Mouse (Mus musculus): ENCODE results near the gene Dnajc28.
A peak's percentile ranks its signal among the peaks of the same experiment; 100 is the strongest.

The Dnajc28 gene

DNA sequence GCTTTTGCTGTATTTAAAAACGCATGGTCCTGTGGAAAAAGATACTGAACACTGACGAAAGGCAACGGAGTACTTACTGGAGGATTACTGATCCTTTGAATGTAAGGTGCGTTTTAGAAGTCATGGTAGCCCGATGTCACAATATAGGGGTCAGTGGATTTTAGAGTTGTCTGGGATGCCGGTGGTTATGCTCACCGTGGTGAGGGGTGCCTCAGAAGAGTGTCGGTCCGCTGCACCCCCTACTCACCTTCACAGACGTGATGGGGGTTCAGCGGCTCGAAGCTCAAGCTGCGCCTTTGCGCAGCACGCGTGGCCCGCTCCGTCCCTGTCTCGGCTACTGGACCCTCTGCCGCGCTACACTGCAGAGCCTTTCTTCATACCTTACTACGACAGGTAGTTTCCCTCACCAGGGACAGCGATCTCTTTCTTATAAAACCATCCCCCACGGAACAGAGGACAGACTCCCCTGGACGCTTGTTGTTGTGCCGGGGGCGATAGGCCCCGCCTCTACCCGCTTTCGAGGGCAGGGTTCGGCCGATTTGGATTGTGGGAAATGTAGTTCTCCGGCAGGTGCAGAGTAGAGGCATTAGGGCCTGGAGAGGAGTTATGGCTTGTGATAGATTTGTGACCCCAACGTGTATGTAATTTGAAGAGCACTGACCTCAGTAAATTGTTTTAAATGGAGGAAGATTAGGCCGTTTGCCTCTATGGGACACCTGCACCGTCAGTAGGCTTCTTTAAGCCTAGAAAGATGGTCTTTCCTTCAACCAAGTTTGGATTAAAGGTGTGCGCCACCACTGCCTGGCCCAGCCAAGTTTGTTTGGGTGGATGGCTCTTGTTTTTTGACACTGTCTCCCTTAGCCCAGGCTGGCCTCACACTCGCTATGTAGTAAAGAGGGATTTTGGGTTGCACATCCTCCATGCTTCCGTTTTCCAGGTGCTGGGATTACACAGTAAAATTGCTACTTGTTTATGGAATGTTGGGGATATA is at the start of gene Dnajc28:
Dnajc28 (minus strand) TSS at position 516 of the 991 bp plus-strand sequence.
- peak; percentile 82 for DNase-seq (ENCODE audit: low spot score)

DNA sequence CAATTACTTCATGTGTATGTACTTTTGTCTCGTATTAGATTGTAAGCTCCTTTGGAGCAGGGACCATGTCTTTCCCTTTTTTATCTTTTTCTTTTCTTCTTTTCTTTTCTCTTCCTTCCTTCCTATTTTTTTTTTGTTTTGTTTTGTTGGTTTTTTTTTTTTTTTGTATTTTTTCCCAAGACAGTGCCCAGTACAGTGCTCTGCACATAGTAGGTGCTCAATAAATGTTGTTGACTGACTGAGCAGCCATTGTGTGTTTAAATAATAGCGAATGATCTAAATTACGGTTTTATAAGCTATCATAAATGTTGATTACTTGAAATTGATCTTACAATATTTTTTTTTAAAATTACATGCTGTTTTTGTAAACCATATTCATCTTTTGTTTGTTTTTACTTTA is 45.0 kb upstream of the Dnajc28 start:
- no peak for DNase-seq (ENCODE audit: low spot score)

DNA sequence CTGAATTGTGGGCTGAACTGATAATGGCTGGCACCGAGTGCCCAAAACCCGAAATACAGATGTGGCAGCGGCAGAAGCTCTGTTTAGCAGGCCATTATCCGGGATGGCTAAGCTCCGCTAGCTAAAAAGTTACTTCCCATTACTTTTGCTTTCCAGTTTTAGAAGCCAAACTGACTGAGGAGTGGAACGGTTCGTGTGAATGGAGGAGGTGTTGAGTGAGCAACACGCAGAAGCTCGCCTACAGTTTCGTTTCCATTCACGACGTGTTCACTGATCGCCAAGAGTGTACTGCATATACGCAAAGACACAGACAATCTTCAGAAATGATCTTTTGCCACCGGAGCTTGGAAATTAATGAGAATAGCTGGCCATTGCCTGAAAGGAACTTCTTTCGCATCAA is 43.5 kb upstream of the Dnajc28 start:
- DNase-seq (ENCODE audit: low spot score), result no peak

DNA sequence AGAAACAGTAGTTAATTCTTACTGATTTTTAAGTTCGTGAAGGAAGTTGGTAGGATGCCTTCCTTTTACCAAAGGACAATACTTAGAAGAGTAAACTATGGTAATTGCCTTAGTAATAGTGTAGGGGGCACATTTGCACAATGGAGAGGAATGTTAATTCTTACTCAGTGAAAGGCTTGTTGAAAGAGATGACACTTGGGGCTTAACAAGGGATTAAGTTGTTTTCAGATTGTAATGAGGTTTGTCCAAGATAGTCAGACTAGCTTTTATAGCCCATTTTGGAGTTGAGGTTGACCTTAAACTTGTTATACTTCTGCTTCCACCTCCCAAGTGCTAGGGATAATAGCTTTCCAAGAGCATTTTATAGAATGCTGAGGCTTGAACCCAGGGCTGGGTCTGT is 42.6 kb upstream of the Dnajc28 start:
- no peak for DNase-seq (ENCODE audit: low spot score)

GRCm38 (mm10) chr16:91659798-91660197 is 41.0 kb upstream of the Dnajc28 start:
- no peak for DNase-seq (ENCODE audit: low spot score)

GRCm38 (mm10) chr16:91658471-91658870 is 39.6 kb upstream of the Dnajc28 start:
- no peak for DNase-seq (ENCODE audit: low spot score)

DNA sequence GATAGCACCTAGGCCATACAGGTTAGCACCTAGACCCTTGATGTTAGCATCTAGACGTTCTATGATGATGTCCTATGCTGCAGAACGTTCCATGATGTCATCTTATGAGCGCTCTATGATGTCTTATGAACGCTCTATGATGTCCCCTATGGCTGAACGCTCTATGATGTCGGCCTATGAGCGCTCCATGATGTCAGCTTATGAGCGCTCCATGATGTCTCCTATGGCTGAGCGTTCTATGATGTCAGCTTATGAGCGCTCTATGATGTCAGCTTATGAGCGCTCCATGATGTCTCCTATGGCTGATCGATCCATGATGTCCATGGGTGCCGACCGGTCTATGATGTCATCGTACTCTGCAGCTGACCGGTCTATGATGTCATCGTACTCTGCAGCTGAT is 38.5 kb upstream of the Dnajc28 start:
- DNase-seq (ENCODE audit: low spot score), result no peak

GRCm38 (mm10) chr16:91655285-91655684 is 36.5 kb upstream of the Dnajc28 start:
- DNase-seq (ENCODE audit: low spot score), result no peak

GRCm38 (mm10) chr16:91652191-91652590 is 33.4 kb upstream of the Dnajc28 start:
- DNase-seq (ENCODE audit: low spot score), result no peak

DNA sequence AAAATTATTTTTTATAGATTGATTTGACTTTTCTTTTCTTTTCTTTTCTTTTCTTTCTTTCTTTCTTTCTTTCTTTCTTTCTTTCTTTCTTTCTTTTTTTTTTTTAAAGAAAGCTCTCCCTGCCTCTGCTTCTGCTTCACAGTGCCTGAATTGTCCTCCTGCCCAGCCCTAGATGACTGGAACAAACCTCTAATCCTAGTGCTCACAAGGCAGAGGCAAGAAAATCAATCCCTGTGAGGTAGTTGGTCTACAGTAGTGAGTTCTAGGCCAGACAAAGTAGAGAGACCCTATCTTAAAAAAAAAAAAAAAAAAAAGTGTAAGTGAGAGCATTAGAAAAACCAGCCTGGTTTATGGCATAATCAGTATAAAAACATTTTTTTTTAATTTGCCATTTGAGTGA is 31.0 kb upstream of the Dnajc28 start:
- DNase-seq (ENCODE audit: low spot score), result no peak

GRCm38 (mm10) chr16:91649246-91649645 is 30.4 kb upstream of the Dnajc28 start:
- no peak for DNase-seq (ENCODE audit: low spot score)

DNA sequence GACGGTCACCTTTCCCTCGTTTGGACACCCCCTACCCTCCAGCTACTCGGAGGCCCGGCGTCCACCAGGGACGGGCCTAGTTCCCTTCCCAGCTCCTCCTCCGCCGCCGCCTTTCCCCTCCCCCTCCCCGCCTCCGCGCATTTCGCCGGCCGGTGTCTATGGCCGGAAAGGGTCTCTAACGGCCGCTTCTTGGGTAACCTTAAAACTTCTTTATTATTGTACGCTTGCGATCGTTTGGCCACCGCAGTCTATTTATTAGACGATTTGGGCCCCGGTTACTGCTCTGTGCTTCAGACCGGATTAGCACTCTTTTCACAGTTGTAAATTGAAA is 29.4 kb upstream of the Dnajc28 start:
- DNase-seq (ENCODE audit: low spot score), result peak; percentile 93

DNA sequence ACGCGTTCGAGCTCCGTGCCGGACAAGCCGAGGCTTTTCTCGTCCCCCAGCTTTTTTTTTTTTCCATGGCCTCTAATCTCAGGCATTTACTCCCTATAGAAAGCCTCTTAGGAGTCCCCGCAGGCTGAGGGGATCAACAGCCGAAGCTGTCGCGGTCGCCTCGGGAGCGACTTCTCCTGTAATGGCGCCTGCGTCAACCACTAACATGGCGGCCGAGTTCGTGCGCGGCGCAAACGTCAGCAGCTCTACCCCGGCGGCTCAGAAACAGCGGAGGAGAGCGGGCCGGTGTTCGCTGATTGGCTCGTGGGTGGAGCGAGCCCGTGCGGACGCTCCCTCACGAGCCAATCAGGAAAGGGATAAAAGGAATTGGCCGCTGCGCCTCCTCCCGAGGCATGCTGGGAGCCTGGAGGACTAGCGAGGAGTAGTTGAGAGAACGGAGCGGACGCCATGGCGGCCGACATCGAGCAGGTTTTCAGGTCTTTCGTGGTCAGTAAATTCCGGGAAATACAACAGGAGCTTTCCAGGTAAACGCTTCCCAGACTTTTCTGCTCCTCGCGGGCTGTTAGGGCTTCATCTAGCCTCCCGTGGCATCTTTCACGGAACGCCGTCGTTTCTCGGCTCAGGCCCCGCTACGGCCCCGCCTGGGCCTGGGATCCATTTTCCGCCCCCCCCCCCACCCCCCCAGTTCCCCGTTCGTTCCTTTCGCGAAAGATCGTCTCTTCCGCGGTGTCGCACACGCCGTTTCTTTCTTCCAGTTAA is 28.8 kb upstream of the Dnajc28 start, which contains the start of gene Son:
Son (plus strand) TSS at position 46 of the 759 bp plus-strand sequence.
- peak; percentile 93 for DNase-seq (ENCODE audit: low spot score)

- peak; percentile 95 for DNase-seq (ENCODE audit: low spot score)
Measured at GRCm38 (mm10) chr16:91646681-91647419, 28.0 kb upstream of the Dnajc28 start, which contains the start of gene Gart. Gart (minus strand) TSS chr16:91646952.

DNA sequence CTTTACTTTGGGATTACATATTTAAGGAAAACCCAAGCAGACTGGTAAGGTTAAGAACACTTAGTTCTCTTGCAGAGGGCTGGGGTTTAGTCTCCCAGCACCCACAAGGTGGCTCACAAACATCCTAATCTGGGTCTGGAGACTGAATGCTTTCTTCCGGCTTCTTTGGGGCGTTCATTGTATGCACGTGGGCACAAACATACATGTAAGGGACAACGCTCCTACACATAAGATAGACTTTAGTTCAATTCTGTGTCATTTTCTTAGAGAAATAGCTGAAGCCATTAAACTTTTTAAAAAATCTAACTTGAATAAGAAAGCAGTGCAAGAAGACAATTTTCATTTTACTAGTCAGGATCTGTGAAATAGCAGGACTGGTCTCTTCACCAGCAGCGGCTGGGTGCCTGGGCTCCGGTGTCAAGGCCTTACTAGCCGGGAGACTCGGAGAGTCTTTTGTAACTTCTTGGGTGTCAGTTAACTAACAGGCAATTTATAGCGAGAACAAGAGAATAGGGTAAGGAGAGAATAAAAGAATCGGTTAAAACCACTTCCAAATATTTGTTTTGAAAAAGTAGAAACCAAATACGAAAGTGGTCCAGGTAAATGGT is 27.3 kb upstream of the Dnajc28 start:
- DNase-seq (ENCODE audit: low spot score), result peak; percentile 44

DNA sequence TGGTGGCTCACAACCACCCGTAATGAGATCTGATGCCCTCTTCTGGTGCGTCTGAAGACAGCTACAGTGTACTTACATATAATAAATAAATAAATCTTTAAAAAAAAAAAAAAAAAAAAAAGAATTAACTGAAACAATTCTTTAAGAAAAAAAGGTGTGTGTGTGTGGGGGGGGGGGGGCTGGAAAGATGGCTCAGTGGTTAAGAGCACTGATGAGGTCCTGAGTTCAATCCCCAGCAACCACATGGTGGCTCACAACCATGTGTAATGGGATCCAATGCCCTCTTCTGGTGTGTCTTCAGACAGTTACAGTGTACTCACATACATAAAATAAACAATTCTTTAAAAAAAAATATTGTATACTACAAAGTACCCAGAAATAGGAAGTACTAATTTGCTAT is 26.6 kb upstream of the Dnajc28 start:
- DNase-seq (ENCODE audit: low spot score), result peak; percentile 19

DNA sequence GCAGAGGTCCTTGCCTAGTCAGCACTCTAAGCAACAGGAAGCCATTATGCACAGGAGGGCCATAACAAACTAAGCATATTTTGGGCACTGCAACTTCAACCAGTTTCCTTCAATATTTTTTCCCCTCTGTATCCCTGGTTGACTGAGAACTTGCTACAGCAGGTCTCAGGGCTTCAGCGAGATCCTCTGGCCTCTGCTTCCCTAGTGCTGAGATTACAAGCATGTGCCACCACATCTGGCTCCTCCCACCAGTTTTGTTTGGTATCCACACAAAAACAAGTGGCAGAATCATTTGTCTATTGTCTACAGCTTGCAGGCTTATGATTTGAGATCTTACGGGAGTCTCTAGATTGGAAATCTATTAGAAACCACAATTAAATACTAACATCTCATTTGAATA is 26.1 kb upstream of the Dnajc28 start:
- DNase-seq (ENCODE audit: low spot score), result peak; percentile 36

DNA sequence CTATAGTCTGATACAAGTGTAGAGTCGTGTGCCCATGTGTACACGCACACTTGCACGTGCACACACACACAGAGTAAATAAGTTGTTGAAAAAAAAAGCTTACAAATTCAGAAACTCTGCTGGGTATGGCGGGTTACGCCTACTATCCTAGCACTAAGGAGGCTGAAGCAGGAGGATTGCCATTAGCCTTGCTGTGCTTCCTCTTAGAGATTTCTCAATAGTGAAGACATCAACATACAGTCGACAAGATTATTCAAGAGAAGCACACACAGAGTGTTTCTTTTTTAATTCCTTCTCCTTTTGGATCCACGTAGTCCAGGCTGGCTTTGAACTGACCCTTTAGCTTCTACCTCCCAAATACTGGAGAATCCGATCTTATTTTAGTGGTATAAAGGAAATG is 21.3 kb upstream of the Dnajc28 start:
- no peak for DNase-seq (ENCODE audit: low spot score)

DNA sequence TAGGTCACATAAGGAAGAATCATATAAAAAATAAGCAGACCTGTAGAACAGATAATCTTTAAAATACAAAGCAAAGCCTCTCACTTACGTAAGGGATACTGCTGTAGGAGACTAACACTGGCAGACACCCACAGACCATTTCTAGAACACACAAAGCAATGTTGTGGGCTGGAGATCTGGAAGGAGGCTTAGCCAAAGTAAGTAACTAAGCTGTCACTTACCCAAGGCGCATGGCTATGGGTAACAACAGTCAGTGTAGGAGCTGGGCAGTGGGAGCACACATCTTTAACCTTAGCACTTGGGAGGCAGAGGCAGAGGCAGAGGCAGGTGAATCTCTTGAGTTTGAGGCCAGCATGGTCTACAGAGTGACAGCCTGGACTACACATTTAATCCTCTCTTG is 20.8 kb upstream of the Dnajc28 start:
- DNase-seq (ENCODE audit: low spot score), result no peak

GRCm38 (mm10) chr16:91639161-91639560 is 20.3 kb upstream of the Dnajc28 start:
- peak; percentile 84 for DNase-seq (ENCODE audit: low spot score)

DNA sequence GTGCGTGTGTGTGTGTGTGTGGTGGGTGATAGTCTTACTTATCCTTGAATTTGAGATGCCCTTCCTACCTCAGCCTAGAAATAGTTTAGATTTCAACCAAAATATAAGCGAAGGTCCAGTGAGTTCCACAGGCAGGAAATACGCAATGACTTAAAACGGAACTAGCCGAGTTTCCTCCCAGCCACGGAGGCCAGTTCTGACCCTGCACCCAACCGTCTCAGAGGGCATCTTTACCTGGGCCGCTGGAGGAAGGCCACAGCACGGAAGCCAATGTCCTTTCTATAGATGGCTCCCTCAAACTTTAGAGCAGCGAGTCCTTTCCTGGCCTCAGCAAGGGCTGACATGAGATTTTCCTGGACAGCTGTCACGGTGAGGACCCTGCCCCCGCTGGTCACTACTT is 14.8 kb upstream of the Dnajc28 start:
- DNase-seq (ENCODE audit: low spot score), result no peak

GRCm38 (mm10) chr16:91632940-91633339 is 14.1 kb upstream of the Dnajc28 start:
- DNase-seq (ENCODE audit: low spot score), result no peak

Measured in testis, postnatal 10 days (tissue).